Mouse (Mus musculus): ENCODE results near the gene Sly. TPM values are rescaled to one million over a fixed set of nuclear protein-coding genes. Genes with fewer than 3 reads are reported as not detected.
"Not testable (repeated sequence)": the region's sequence is repeated elsewhere in the genome, so short reads cannot be mapped to it uniquely, and the experiment has no call there.

The Sly gene
- total RNA-seq (2022) = not detected

DNA sequence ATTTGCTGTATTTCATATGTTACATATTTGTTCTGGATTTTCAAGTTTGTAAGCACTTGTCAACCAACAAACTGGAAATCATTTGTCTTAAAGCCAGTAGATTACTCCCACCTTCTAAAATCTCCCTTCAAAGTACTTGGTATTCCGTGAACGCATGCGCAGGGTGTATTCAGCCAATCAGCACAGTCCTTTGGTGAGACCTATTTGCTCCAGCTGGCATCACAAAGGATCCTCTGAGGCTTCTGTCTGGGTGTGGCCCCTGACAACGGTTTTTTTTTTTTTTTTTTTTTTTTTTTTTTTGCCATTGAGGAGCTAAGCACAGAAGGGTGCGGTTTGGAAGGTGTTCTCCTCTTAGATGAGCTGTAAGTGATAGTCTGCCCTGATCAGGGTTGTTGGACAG, at the start of gene Sly:
Sly (plus strand) TSS at position 301 of the 400 bp plus-strand sequence.
- not testable (repeated sequence) for DNase-seq (ENCODE audit: low spot score in 2 of 2)

Data from gastrocnemius, adult 8-10 months (tissue).